Mouse (Mus musculus): ENCODE measurements around the gene Slmap.
"Not testable (repeated sequence)": the region's sequence is repeated elsewhere in the genome, so short reads cannot be mapped to it uniquely, and the experiment has no call there.

The Slmap gene

DNA sequence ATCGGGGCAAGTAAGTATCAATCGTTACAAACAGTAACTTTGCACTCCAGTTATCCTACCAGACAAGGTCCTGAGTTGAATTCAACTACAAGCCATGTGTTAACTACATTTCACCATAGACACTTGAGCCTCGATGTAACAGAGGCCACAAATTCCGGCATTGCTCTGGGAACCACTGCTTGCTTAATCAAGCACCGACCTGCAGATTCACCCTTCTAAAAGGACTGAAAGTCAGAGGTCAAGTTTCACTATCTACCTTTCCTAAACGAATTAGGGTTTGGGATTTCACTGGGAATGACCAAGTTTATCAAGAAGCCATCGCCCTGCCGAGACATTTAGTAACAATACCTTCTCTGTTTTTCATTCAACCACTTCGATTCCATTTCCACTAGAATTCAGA, 2.0 kb downstream of the Slmap start:
- no peak for DNase-seq (ENCODE audit: low spot score)

DNA sequence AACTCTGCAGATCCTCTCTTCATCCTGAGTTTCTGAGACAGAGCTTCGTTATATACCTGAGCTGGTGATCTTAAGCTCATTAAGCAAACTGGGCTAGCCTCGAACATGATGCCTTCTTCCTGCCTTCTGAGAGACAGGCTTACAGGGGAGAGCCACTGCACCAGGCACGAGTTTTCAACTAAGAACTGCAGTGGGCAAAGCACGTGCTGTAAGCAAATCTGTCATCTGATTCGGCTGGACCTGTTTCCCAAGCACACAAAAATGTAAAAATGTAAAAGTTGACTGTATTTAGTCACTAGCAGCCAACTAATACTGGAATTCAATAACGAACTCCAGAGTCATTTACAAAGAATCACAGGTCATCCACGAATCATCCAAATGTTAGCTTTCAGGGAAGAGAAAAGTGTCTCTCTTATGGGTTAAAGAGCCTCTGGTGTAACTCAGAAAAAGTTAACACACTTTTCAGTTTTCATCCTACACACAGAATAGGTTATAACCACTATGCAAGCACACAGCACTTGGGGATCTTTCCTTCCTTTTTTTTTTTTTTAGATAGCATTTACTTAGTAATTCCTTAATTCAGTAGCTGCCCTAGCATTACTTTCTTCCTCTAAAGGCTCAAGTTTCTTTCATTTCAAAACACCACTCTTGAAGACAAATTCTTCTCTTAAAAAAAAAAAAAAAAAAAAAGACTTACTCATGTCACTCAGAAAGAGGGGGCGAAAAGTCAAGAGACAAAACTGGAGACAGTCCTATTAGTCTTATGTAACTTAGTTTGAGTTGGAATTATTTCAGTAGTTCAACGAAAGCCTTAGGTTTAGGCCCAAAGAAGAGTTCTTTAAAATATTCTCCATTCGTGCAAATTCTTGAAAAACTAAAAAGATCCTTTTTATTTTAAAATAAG, 3.1 kb downstream of the Slmap start:
- no peak for DNase-seq (ENCODE audit: low spot score)

DNA sequence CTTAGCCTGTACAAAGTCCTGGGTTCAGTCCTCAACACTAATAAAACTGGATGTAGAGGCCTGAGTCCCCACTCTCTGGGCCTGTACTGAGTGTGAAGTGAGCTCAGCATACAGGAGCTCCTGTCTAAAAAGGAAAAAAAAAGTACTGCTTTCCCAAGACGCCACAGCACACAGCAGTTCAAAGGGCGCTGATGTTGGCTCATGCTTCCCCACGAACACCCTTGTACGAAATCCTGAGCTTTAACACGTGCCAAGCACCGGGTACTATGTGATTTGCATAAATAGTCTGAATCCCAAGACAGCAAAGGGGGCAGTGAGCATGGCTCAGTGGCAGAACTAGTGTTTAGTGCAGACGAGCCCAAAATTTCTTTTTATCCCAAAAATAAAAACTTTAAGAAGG, 4.4 kb downstream of the Slmap start:
- no peak for DNase-seq (ENCODE audit: low spot score)

DNA sequence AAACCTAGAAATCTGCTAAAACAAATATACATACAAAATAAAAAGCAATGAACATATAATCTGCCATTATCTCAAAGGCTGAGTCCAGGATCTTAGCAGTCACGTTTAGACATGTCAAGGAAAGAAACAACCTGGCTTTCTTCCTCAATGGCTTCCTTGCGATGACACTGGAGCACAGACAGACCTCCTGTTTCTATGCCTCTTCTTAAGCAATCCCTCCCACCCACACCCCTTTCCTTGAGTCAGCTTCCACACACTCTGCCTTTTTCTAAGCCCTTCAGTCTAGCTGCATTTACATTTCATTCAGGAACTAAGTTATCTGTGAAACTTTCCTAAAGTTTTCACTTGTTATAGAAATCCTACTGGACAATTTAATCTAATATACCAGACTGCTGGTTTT, 6.4 kb downstream of the Slmap start:
- no peak for DNase-seq (ENCODE audit: low spot score)

DNA sequence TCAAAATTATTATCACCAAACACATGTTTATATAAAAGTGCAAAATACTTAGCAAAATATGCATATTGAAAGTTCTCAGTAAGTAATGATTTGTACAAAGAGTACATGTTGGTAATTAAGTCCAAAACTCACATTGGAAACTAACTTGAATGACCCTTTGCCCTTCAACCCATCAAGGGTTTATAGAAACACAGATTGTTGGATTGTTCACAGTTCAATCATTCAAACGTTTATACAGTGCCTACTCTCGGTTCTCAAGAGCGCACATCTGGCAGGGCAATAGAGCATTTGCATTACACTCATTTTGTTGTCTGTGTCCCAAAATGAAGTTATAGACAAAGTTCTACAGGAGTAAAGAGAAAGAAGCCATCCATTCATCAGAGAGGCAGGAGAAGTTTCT, 8.8 kb downstream of the Slmap start:
- DNase-seq (ENCODE audit: low spot score) = no peak

DNA sequence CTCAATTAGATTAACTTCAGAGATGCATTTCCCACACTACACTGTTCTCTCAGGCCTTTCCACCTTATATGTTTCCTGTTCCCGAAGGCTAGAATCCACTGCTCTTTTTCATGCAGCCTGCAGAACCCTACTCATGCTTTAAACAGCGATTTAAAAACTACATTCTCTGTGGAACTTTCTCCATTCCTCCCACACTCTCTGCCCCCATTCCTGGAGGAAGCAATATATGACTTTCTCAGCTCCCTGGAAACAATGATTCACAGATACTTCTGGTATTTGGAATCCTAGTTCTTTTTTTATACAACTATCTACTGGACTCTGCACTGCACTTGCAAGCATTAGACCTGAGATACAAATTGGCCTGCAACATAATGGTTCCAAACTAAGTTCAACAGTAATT, 11.6 kb downstream of the Slmap start:
- no peak for DNase-seq (ENCODE audit: low spot score)

DNA sequence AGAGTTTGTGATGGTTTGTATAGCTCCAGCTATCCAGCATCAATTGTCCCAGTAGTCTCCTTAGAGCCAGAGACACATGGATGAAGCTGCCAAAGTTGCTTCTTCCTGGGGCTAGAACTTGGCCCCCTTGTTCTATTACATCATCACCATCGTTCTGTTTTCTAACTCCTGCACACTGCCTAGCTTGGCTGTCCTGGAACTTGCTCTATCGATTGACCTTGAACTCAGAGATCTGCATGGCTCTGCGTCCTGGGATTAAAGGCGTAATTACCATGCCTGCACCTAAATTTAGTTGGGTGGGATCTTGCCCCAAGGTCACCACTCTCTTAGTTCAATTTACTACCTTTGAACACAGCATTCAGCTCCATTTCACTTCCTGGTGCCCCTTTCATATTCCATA, 14.9 kb downstream of the Slmap start:
- DNase-seq (ENCODE audit: low spot score) = no peak

DNA sequence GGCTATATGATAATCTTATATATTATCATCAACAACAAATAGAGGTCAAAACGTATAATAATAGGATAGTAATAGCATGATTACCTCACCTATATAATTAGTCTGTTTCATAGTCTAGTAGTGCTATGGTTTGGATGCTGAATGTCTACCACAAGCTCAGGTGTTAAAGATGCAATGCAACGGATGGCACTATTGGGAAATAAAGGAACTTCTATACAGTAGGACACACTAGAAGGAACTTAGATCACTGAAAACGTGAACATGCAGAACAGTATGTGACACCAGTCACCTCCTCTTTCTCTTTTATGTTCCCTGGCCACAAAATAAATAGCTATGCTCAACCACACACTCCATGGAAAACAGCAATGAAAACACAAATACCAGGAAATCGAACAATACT, 16.9 kb downstream of the Slmap start:
- no peak for DNase-seq (ENCODE audit: low spot score)

DNA sequence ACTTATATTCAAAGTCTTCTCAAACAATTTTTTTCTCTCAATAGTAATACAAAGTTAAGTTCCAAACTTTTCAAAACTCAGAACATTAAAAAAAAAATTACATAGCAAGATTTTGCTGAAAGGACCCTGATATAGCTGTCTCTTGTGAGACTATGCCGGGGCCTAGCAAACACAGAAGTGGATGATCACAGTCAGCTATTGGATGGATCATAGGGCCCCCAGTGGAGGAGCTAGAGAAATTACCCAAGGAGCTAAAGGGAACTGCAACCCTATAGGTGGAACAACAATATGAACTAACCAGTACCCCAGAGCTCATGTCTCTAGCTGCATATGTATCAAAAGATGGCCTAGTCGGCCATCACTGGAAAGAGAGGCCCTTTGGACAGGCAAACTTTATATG, 18.5 kb downstream of the Slmap start:
- not testable (repeated sequence) for DNase-seq (ENCODE audit: low spot score)

DNA sequence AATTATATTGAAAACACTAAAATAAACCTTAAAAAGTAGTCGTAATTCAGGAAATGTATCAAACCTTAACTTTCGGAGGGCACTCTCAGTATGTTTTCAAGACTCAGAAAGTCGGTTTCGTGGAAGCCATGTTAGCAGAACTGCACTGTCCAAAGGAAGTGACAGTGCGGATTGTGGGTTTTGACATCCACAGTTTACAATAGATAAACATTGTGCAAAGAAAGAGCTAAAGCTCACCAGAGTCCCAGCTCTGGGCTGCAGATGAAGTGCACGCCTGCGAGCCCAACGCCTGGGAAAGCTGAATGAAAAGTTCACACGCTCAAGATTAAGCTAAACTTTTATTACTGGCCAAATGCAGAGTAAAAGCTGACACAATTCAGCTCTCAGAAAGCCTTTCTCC, 18.9 kb downstream of the Slmap start:
- no peak for DNase-seq (ENCODE audit: low spot score)

DNA sequence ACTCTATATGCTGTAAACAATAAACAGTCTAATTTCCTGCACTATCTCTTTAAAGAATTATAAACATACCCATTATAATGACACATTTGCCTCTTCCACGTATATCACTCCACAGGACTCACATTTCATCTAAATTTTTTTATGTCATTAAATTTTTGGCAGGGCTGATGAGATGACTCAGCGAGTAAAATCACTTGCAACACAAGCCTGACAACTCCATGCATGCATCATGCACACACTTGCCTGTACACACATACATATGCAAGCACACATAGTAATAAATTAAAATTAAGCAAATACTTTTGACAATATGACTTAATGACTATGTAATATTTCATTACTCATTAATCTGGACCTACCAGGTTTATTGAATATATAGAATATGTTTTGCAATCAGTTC, 24.2 kb downstream of the Slmap start:
- no peak for DNase-seq (ENCODE audit: low spot score)

DNA sequence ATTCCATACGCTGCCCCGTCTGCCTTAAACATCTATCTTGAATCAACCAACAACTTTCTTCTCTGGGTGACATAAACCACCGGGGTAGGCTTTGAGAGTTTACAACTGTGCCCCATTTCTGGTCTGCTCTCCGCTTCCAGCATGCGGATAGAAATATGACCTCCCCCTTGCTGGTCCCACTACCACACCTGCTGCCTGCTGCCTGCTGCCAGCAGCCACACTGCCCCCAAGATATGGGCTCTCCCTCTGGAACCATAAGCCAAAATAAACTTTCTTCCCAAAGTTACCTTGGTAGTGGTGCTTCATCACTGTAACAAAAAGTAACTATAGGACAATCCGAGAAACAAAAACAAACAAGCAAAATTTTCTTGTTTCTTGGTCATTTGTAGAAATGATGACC, 26.6 kb downstream of the Slmap start:
- DNase-seq (ENCODE audit: low spot score) = no peak

DNA sequence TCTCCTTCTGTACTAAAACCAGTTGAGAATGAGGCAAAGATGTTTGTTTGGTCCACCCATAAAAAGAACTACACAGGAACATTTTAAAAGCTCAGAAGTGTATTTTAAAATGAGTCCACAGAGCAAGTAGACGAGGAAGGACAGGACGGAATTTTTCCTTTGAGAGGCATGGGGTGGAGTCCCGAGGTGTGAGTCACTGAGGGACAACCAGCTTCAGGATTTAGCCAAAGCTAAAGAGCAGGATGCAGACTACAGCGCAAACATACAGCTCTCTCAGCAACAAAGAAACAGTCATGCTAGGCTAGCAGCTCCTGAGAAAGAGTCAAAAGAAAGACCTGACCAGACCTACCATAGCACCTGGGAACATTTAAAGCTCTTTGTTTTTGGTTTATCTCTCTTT, 27.4 kb downstream of the Slmap start:
- no peak for DNase-seq (ENCODE audit: low spot score)

DNA sequence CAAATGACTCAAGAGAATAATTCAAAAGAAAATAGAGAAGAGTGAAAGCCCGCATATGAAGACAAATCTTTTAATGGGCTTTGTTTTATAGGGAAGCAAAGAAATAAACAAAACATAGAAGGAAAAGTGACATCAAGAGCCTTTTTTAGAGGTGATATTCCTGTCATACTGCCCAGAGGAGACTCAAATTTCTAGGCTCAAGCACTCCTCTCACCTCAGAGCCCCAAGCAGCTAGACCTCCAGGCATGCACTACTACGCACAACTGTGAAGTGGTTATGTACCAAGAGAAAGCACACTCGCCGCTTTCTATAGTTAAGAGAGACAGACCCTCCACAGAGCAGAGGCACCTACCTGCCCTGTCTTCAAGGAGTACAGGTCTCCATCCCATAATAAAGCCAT, 30.2 kb downstream of the Slmap start:
- DNase-seq (ENCODE audit: low spot score) = no peak

DNA sequence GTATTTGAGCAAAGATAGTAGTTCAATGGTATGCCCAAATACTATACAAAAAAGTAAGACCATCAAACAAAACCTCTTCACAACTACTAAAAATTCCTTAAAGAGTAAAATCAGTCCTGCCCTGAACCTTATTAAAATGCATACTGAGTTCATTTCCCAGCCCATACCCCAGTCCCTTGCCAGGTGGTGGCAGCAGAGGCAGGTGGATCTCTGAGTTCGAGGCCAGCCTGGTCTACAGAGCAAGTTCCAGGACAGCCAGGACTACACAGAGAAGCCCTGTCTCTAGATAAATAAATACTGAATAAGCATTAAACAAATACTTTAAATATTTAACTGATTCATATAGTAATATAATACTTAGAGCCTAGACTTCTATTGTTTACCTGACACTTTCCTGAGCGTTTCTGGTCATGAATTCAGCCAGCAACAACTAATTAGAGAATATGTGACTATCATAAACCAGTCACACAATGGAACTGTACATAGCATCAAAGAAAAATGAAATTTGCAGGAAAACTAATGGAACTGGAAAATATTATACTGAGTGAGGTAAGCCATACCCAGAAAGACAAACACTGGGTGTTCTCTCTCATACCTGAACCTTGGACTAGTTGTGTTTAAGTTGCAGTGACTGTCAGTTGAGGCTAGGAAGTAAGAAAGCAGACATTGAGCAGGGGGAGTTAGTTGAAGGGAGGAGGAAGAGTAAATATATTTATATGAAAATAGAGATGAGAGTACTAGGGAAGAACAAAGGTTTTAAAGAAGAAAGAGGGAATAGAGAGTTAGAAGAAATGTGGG, 34.4 kb downstream of the Slmap start:
- DNase-seq (ENCODE audit: low spot score) = no peak

DNA sequence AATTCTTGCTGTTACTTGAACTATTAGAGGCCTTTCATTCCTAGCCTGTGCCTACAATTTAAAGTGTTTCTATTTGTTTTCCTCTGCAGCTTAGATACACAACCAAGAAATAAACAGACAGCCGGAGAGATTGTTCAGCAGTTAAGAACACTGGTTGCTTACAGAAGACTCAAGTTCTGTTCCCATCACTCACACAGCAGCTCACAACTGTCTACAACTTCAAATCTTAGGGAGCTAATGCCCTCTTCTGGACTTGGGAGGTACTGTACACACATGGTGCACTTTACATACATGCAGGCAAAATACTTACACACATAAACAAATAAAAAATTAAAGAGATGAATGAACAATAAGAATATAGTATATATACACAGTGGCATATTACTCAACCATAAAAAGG, 39.7 kb downstream of the Slmap start:
- DNase-seq (ENCODE audit: low spot score) = no peak

DNA sequence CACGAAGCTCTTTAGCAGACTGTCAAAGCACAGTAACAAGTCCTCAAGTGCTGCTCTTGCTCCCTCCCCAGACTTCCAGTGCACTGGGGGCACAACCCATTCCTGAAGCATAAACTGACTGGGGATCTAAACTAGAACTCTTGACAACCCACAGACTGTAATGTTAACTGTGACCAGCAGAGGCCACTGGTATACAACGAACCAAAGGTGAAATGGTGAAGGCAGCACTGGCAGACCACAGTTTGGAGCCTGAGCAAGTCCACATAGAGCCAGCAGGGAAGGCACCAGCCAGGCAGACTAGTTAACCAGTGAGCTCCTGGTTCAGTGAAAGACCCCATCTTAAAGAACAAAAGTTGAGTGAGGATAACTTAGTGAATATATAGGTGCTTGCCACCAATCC, 43.6 kb downstream of the Slmap start:
- peak; percentile 83 for DNase-seq (ENCODE audit: low spot score)

DNA sequence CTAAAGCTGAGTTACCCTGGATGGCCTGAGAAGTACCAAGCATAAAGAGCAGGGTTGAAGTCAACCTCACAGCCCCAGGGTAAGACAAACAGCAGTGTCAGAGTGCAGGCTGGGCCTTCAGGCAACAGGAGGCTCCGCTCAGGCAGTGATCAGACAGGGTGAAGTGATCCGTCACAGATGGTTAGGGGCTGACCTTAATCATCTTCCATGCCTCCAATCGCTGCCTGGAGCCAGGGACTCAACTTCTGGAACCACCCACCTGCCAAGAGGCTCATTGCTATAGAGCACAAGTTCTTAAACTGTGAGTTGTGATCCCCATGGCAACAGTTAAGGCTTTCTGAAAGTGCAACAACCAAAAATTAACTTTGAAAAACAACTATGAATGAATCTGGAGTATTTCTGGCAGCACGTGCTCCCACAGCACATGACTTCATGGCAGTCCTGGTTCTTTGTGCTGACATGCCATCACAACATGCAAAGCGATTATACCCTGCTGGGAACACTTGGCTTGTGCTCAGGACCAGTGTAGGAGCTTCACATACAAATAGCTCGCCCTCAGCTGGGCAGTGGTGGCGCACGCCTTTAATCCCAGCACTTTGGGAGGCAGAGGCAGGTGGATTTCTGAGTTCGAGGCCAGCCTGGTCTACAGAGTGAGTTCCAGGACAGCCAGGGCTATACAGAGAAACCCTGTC, 46.3 kb downstream of the Slmap start:
- DNase-seq (ENCODE audit: low spot score) = peak; percentile 51

DNA sequence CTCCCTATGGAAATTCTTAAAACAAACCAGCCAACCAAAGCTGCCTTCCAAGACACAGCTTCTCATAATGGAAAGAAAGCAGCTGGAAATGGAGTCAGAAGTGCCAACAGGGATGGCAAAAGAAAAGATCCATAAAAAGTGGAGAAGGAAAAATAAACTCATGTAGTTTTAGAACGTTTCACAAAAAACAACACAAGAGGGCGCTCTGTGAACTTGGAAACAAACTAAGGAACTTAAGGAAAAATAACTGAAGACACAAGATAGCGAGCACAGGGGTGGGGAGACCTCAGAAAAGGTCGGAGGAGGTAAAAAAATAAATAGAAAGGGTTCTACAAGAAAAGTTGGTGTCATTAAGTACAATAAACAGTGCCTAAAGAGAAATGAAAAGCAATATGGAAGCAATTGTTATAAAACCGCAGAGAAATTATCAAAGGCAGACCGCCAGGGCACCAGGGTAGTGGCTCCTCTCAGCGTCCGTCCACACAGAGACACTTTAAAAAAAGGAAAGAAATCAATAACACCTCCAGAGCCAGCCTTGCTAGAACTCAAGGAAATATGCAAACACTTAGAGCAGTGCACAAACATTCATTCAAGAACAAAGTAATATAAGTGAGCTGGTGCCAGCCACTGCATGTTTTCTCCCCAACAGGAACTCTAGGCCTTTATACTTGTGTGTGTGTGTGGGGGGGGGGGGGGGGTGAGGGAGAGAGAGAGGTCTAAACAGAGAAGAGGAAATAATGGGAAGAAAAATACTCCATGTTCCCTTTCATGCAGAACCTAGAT, 48.1 kb downstream of the Slmap start:
- peak; percentile 74 for DNase-seq (ENCODE audit: low spot score)

DNA sequence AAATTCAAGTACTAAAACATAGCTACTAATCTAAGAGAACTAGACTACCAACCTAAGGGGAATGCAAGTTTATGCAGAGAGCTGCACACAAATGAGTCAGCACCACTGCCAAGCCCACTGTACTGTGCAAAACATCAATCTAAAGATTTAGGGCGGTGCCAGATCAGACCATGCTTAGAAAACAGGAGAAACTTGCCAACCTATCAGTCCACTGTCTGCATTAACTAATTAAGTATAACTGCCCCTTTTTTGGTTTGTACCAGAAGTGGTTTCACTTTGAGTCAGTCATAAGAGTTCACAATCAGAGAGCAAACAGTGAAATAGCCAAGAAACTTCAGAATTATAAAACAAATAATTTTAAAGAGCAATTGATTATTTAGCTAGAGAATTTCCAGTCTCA, 53.3 kb downstream of the Slmap start:
- no peak for DNase-seq (ENCODE audit: low spot score)

DNA sequence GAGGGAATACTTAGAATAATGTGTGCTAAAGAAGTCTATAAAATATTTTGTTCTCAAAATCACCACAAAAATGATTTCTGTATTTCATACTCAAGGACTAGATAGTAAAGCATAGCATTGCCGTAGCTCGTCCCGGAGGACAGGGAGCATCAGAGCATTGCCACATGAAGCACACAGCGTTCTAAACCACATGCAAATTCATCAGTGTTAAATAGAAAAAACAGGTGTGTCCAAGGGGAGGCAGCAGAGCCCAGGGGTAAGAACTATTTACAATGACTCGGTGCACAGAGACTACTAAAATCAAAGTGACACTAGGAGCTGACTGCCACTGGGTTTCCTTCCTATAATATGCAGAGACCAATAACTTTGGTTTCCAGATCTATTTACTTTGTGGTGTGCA, 57.0 kb downstream of the Slmap start:
- DNase-seq (ENCODE audit: low spot score) = no peak

DNA sequence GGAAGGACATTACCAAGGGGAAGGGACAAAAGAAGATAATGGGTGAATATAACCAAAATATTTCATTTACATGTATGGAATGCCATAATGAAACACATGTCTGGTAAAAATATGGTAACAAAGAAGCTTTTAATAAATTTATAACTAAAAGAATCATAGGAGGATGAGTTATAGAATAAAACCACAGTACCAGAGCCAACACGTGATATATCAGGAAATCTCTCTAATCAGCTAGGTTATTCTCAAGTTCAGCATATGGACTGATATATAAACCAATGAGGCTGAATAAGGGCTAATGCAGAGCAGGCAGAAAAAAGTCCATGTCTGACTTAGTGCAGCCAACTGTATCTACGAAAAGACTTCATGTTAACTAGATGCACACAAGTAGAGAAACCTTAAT, 58.3 kb downstream of the Slmap start:
- no peak for DNase-seq (ENCODE audit: low spot score)
